Mouse (Mus musculus) heart, embryonic 15.5 days (tissue): ENCODE measurements around the gene Prss50. TPM values are rescaled to one million over a fixed set of nuclear protein-coding genes. Genes with fewer than 3 reads are reported as not detected.

Experiments
- ATAC-seq: fragments of 200-750 bp; cut with Nextera tagmentation; replicated peaks from 2 replicates; pipeline ENCODE4 v1.8.0; 2017; ENCODE audit warnings: low read depth, moderate TSS enrichment; ENCODE audit not compliant: insufficient number of reproducible peaks, insufficient read depth, low FRiP score
- H3K27ac ChIP-seq: fragments of 300-500 bp; sonication (generic); 2 replicates; pipeline ENCODE4 v1.5.1; 2015; ENCODE audit warnings: mild to moderate bottlenecking, inconsistent platforms
- H3K27me3 ChIP-seq: fragments of 300-500 bp; sonication (generic); 2 replicates; pipeline ENCODE4 v1.6.1; 2015; ENCODE audit warnings: inconsistent platforms
- H3K36me3 ChIP-seq: fragments of 300-500 bp; sonication (generic); 2 replicates; pipeline ENCODE4 v1.6.1; 2015; ENCODE audit warnings: mild to moderate bottlenecking, inconsistent platforms
- H3K4me1 ChIP-seq: fragments of 300-500 bp; sonication (generic); replicated peaks from 2 replicates; pipeline ENCODE4 v1.6.1; 2015; ENCODE audit warnings: inconsistent platforms
- H3K4me2 ChIP-seq: fragments of 300-500 bp; sonication (generic); 2 replicates; pipeline ENCODE4 v1.6.1; 2015; ENCODE audit warnings: inconsistent platforms, mild to moderate bottlenecking, moderate library complexity
- H3K4me3 ChIP-seq: fragments of 300-500 bp; sonication (generic); 2 replicates; pipeline ENCODE4 v1.5.1; 2015; ENCODE audit warnings: mild to moderate bottlenecking, inconsistent platforms
- H3K9ac ChIP-seq: fragments of 300-500 bp; sonication (generic); 2 replicates; pipeline ENCODE4 v1.6.1; 2015; ENCODE audit warnings: mild to moderate bottlenecking, inconsistent platforms
- H3K9me3 ChIP-seq: fragments of 300-500 bp; sonication (generic); replicated peaks from 2 replicates; pipeline ENCODE4 v1.6.1; 2016; ENCODE audit warnings: inconsistent platforms
- WGBS: fragments of 180-500 bp; shearing (Covaris S2); methylation state at CpG from one replicate; pipeline ENCODE4 v1.1.7; 2015; ENCODE audit warnings: mixed read lengths; 5-methylcytosine and 5-hydroxymethylcytosine counted together
- polyA plus RNA-seq: library from polyadenylated mRNA; unstranded; fragments of >200 nt; fragmentation: Nextera tagmentation; extraction: Ambion mirVana; gene quantifications from 2 replicates; pipeline ENCODE4 v1.2.1, GENCODE M21; 2015

The Prss50 gene
- polyA plus RNA-seq, 1 experiment from 2014 or later: not detected

- Histone ChIP-seq H3K4me1 (no peaks in the 10 kb centered on the region), H3K27ac (no peak overlapping the region), H3K9me3 (no peaks in the 10 kb centered on the region), H3K36me3 (no peaks in the 10 kb centered on the region), H3K4me3 (no peak overlapping the region), H3K9ac (no peak overlapping the region), H3K4me2 (no peak overlapping the region), H3K27me3 (no peaks in the 10 kb centered on the region)
- no peak for ATAC-seq
- whole genome bisulfite sequencing: 80% methylated on average over 6 of the region's 6 CpGs
Measured at GRCm38 (mm10) chr9:110840905-110841304, 16.9 kb upstream of the Prss50 start.

- H3K9ac ChIP-seq: no peak overlapping the region
- H3K27ac ChIP-seq: no peak overlapping the region
- H3K4me1 ChIP-seq: no peaks in the 10 kb centered on the region
- H3K36me3 ChIP-seq: no peaks in the 10 kb centered on the region
- no peaks in the 10 kb centered on the region for H3K27me3 ChIP-seq
- WGBS: 59% methylated on average over 2 of the region's 2 CpGs
- H3K4me3 ChIP-seq: no peak overlapping the region
- no peak for ATAC-seq
- H3K9me3 ChIP-seq: no peaks in the 10 kb centered on the region
- no peak overlapping the region for H3K4me2 ChIP-seq
Measured at GRCm38 (mm10) chr9:110841438-110841837, 16.3 kb upstream of the Prss50 start.

- H3K27ac ChIP-seq: no peak within 1 kb of the TSS
- no peak for ATAC-seq
- H3K9ac ChIP-seq: no peak within 1 kb of the TSS
- H3K9me3 ChIP-seq: no peaks in the 10 kb centered on the region
- H3K4me2 ChIP-seq: no peak within 1 kb of the TSS
- H3K4me3 ChIP-seq: no peak within 1 kb of the TSS
- no peaks in the 10 kb centered on the region for H3K36me3 ChIP-seq
- WGBS: 79% methylated on average over 10 of the region's 10 CpGs
- H3K4me1 ChIP-seq: no peaks in the 10 kb centered on the region
- H3K27me3 ChIP-seq: no peaks in the 10 kb centered on the region
Measured at GRCm38 (mm10) chr9:110844206-110844605, 13.6 kb upstream of the Prss50 start, which contains the start of gene Prss46. Gene Prss46, plus strand, starts transcription at chr9:110844506.

- Histone ChIP-seq H3K27me3 (no peaks in the 10 kb centered on the region), H3K4me3 (no peak overlapping the region), H3K4me2 (no peak overlapping the region), H3K36me3 (no peaks in the 10 kb centered on the region), H3K27ac (no peak overlapping the region), H3K9ac (no peak overlapping the region), H3K9me3 (no peaks in the 10 kb centered on the region), H3K4me1 (no peaks in the 10 kb centered on the region)
- WGBS: 60% methylated on average over 7 of the region's 7 CpGs
- no peak for ATAC-seq
Measured at GRCm38 (mm10) chr9:110849162-110849561, 8.6 kb upstream of the Prss50 start.

GRCm38 (mm10) chr9:110855903-110856302, 1.9 kb upstream of the Prss50 start:
- Histone ChIP-seq H3K27me3 (peaks cover 27% of the 10 kb centered on the region), H3K4me1 (peaks cover 8% of the 10 kb centered on the region), H3K27ac (no peak overlapping the region), H3K36me3 (no peaks in the 10 kb centered on the region), H3K4me3 (no peak overlapping the region), H3K9me3 (no peaks in the 10 kb centered on the region), H3K4me2 (no peak overlapping the region), H3K9ac (no peak overlapping the region)
- ATAC-seq: no peak
- WGBS: 70% methylated on average over 7 of the region's 7 CpGs

DNA sequence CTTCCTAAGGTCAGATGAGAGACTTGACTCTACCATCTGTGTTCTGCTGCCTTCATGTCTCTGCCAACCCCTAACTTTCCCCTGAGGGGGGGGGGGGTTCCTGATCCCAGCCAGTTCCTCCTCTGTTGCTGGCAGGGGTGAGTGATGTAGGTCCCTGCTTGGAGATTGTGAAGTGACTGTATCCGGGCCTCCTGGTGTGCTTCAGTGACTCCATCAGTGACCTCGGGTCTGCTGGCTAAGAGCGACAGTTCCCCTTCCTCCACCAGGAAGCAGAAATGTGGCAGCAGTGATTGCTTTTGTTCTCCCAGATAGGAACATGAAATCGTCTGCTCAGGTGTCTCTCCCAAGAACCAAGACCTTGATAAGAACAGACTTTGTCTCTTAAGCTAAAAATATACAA, 847 bp upstream of the Prss50 start:
- no peaks in the 10 kb centered on the region for H3K9me3 ChIP-seq
- 21% methylated on average over 4 of the region's 4 CpGs for WGBS

GRCm38 (mm10) chr9:110858523-110858922, 756 bp downstream of the Prss50 start:
- ATAC-seq: no peak
- Histone ChIP-seq H3K4me2 (no peak overlapping the region), H3K4me3 (no peak overlapping the region), H3K9ac (no peak overlapping the region), H3K27me3 (peaks cover 27% of the 10 kb centered on the region), H3K4me1 (peaks cover 8% of the 10 kb centered on the region), H3K27ac (no peak overlapping the region), H3K36me3 (no peaks in the 10 kb centered on the region), H3K9me3 (no peaks in the 10 kb centered on the region)
- WGBS: 51% methylated on average over 5 of the region's 5 CpGs

More for the DNA sequence above, 847 bp upstream of the Prss50 start:
- H3K27ac ChIP-seq: no peak overlapping the region
- H3K4me1 ChIP-seq: peaks cover 8% of the 10 kb centered on the region
- H3K9ac ChIP-seq: no peak overlapping the region
- no peaks in the 10 kb centered on the region for H3K36me3 ChIP-seq
- no peak overlapping the region for H3K4me3 ChIP-seq
- peaks cover 27% of the 10 kb centered on the region for H3K27me3 ChIP-seq
- H3K4me2 ChIP-seq: no peak overlapping the region
- ATAC-seq: no peak

DNA sequence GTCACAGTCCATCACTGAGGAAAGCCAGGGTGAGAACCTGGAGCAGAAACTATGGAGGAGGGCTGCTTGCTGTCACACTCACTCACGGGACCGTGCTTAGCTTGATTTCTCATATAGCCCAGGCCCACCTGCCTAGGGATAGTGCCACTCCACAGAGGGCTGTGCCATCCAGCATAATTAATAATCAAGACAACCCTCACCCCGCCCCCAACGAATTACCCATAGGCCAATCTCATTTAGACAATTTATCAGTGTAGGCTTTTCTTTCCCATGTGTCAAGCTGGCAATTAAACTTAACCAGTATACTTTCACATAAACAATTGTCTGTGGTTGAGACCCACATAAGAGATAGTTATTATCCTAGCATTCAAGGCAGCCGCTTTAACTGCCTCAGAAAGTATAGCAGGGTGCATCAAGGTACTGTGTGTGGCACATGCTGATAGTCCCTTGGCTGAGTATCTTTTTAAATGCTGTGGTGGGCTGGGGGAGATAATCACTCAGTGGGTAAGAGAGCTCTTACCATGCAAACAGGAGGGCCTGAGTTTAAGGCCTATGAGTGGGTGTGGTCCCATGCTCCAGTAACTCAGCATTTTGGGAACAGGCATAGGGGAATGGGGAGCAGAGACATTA, 1.3 kb downstream of the Prss50 start:
- H3K4me3 ChIP-seq: no peak overlapping the region
- no peak overlapping the region for H3K9ac ChIP-seq
- H3K4me1 ChIP-seq: peaks cover 8% of the 10 kb centered on the region
- H3K4me2 ChIP-seq: no peak overlapping the region
- H3K9me3 ChIP-seq: no peaks in the 10 kb centered on the region
- 81% methylated on average over 5 of the region's 5 CpGs for WGBS
- peaks cover 27% of the 10 kb centered on the region for H3K27me3 ChIP-seq
- H3K27ac ChIP-seq: no peak overlapping the region
- no peak for ATAC-seq
- H3K36me3 ChIP-seq: no peaks in the 10 kb centered on the region

GRCm38 (mm10) chr9:110871030-110871429, 13.3 kb downstream of the Prss50 start:
- H3K36me3 ChIP-seq: no peaks in the 10 kb centered on the region
- peaks cover 27% of the 10 kb centered on the region for H3K27me3 ChIP-seq
- no peak overlapping the region for H3K4me3 ChIP-seq
- no peak overlapping the region for H3K27ac ChIP-seq
- 20% methylated on average over 7 of the region's 7 CpGs for WGBS
- H3K9me3 ChIP-seq: no peaks in the 10 kb centered on the region
- peaks cover 14% of the 10 kb centered on the region for H3K4me1 ChIP-seq
- ATAC-seq: no peak
- H3K4me2 ChIP-seq: no peak overlapping the region
- no peak overlapping the region for H3K9ac ChIP-seq

DNA sequence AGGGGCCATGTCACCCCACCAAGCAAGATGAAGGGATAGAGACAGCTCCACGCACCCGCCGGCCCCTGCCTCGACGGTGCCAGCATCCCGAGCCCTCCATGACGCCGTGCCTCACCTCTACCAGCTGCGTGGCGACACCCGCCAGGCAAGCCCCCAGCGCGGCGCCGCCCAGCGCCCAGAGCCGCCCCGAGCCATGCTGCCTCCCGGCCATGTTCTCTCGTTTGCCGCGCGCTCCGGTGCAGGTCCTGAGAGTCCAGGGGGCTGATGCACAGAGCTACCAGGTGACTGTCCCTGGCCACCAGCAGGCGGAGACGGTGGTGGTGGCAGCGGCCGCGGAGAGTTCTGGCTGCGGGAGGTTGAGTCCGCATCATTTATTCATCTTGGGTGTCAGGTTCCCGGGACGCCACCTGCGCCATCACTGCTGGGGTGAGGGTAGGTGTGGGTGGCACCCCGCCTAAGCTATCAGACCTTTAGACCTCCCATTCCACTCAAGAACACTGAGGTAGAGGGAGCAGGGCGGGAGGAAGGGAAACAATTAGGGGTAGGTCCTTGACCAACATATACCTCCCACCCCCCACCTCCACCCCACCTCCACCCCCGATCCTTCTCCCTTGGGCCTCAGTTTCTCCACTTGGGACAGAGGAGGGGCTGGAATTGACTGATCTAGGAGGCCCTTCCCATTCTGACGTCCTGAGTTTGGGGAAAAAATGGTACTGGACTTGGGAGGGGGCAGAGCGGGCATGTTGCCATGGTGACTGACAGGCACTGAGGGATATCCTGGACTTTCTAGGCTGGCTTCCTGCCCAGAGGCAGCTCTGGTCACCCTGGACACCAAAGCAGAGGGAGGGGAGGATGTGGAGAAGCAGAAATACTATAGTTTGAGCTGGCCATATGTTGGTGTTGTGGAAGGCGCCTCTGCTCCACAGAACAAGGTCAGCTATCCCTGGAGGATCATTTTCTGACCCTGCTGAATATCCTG, 16.2 kb downstream of the Prss50 start:
- 12% methylated on average over 40 of the region's 40 CpGs for WGBS
- Histone ChIP-seq H3K9ac (peak overlapping the region; percentile 13; the same call in 1 of the 2 replicates), H3K4me2 (peak overlapping the region; percentile 59), H3K36me3 (no peaks in the 10 kb centered on the region), H3K9me3 (no peaks in the 10 kb centered on the region), H3K27me3 (peaks cover 27% of the 10 kb centered on the region), H3K4me1 (peaks cover 29% of the 10 kb centered on the region), H3K4me3 (peak overlapping the region; percentile 27), H3K27ac (no peak overlapping the region)
- no peak for ATAC-seq

DNA sequence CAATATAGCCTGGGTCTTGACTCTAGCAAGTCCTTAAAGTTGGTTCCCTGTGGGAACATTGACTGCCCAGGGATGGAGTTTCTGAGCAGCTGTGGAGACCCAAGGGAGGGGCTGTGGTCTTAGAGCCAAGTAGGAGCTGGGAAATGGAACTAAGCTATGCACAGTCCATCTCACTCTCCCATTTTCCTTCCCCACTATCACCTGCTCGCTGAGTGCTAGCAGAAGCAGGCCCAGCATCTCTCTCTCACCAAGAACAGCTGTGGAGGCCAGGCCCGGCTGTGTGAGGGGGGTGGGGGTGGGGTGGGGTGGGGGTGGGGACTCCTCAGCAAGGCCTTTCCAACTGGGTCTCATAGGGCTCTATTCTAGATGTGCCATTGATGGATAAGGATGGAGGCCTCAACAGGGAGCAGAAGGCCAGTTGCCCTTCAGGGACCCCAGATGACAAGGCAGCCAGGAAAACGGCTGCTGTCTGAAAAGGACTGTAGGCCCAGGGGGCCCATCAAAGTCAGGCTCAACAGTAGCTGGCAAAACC, 17.0 kb downstream of the Prss50 start:
- no peak overlapping the region for H3K4me2 ChIP-seq
- no peaks in the 10 kb centered on the region for H3K9me3 ChIP-seq
- H3K36me3 ChIP-seq: no peaks in the 10 kb centered on the region
- H3K27ac ChIP-seq: no peak overlapping the region
- H3K4me3 ChIP-seq: no peak overlapping the region
- H3K9ac ChIP-seq: no peak overlapping the region
- H3K4me1 ChIP-seq: peaks cover 36% of the 10 kb centered on the region
- H3K27me3 ChIP-seq: peaks cover 27% of the 10 kb centered on the region
- ATAC-seq: no peak
- 31% methylated on average over 3 of the region's 3 CpGs for WGBS
